Mouse (Mus musculus) testis, adult 2 months (tissue): ENCODE data around the gene Erc1.

Experiments used
- CTCF ChIP-seq: fragments of 200-500 bp; IDR thresholded peaks from 2 replicates; pipeline ENCODE4 v1.5.1; 2012; ENCODE audit warnings: low read depth, mild to moderate bottlenecking, inconsistent platforms, low read length, moderate library complexity; ENCODE audit not compliant: control insufficient read depth, insufficient read depth, insufficient replicate concordance
- POLR2A ChIP-seq: fragments of 200-500 bp; IDR thresholded peaks from 2 replicates; pipeline ENCODE4 v1.6.1; 2012; ENCODE audit warnings: low read depth, mild to moderate bottlenecking, inconsistent platforms, low read length, moderate library complexity; ENCODE audit not compliant: control insufficient read depth

GRCm38 (mm10) chr6:119704899-119705298 lies 143.1 kb downstream of the Erc1 start:
- TF ChIP-seq POLR2A (no peak), CTCF (no peak)
